Mouse (Mus musculus): ENCODE measurements around the gene Spsb2. TPM values are rescaled to one million over a fixed set of nuclear protein-coding genes. Genes with fewer than 3 reads are reported as not detected.

Gene Spsb2
- polyA plus RNA-seq, 1 experiment, result 33.7 TPM

- TF ChIP-seq CTCF (conservative IDR thresholded peaks at IDR 0.05; ENCODE audit: insufficient read depth, insufficient read length, low read depth, low read length) (no peak), POLR2A (IDR thresholded peaks at IDR 0.05; ENCODE audit: low read depth, low read length) (no peak)
- no peaks in the 10 kb centered on the region for H3K27me3 ChIP-seq (replicated peaks; ENCODE audit: control insufficient read depth, insufficient read depth, low read length)
- peaks cover 4% of the 10 kb centered on the region for H3K36me3 ChIP-seq (ENCODE audit: control insufficient read depth, insufficient read depth, low read length)
- H3K27ac ChIP-seq (ENCODE audit: insufficient read depth, low read depth, low read length), result no peak overlapping the region
- DNase-seq, result no peak
- 91% methylated on average over 8 of the region's 8 CpGs for WGBS
- H3K4me1 ChIP-seq (ENCODE audit: control insufficient read depth, insufficient read depth, low read length), result peaks cover 5% of the 10 kb centered on the region
- no peak overlapping the region for H3K4me3 ChIP-seq (ENCODE audit: insufficient read depth, low read depth, low read length)
Observed at GRCm38 (mm10) chr6:124817563-124817962, 9.1 kb downstream of the Spsb2 start.

GRCm38 (mm10) chr6:124817971-124818370, 9.5 kb downstream of the Spsb2 start:
- TF ChIP-seq CTCF (conservative IDR thresholded peaks at IDR 0.05; ENCODE audit: insufficient read depth, insufficient read length, low read depth, low read length) (no peak), POLR2A (IDR thresholded peaks at IDR 0.05; ENCODE audit: low read depth, low read length) (no peak)
- Histone ChIP-seq H3K4me1 (ENCODE audit: control insufficient read depth, insufficient read depth, low read length) (peaks cover 5% of the 10 kb centered on the region), H3K27ac (ENCODE audit: insufficient read depth, low read depth, low read length) (no peak overlapping the region), H3K27me3 (replicated peaks; ENCODE audit: control insufficient read depth, insufficient read depth, low read length) (no peaks in the 10 kb centered on the region), H3K36me3 (ENCODE audit: control insufficient read depth, insufficient read depth, low read length) (peaks cover 4% of the 10 kb centered on the region), H3K4me3 (ENCODE audit: insufficient read depth, low read depth, low read length) (no peak overlapping the region)
- no peak for DNase-seq
- WGBS, result 85% methylated on average over 8 of the region's 8 CpGs

GRCm38 (mm10) chr6:124820891-124821290, 12.4 kb downstream of the Spsb2 start:
- 95% methylated on average over 5 of the region's 5 CpGs for WGBS
- H3K36me3 ChIP-seq (ENCODE audit: control insufficient read depth, insufficient read depth, low read length), result peaks cover 8% of the 10 kb centered on the region

GRCm38 (mm10) chr6:124822049-124822448, 13.6 kb downstream of the Spsb2 start:
- WGBS, result 93% methylated on average over 4 of the region's 4 CpGs
- no peak for TF ChIP-seq POLR2A (IDR thresholded peaks at IDR 0.05; ENCODE audit: low read depth, low read length)
- no peak for TF ChIP-seq CTCF (conservative IDR thresholded peaks at IDR 0.05; ENCODE audit: insufficient read depth, insufficient read length, low read depth, low read length)
- Histone ChIP-seq H3K27me3 (replicated peaks; ENCODE audit: control insufficient read depth, insufficient read depth, low read length) (no peaks in the 10 kb centered on the region), H3K4me1 (ENCODE audit: control insufficient read depth, insufficient read depth, low read length) (no peaks in the 10 kb centered on the region), H3K4me3 (ENCODE audit: insufficient read depth, low read depth, low read length) (no peak overlapping the region), H3K36me3 (ENCODE audit: control insufficient read depth, insufficient read depth, low read length) (peaks cover 8% of the 10 kb centered on the region), H3K27ac (ENCODE audit: insufficient read depth, low read depth, low read length) (no peak overlapping the region)
- DNase-seq, result no peak

More at GRCm38 (mm10) chr6:124820891-124821290, 12.4 kb downstream of the Spsb2 start:
- DNase-seq, result no peak
- Histone ChIP-seq H3K27ac (ENCODE audit: insufficient read depth, low read depth, low read length) (no peak overlapping the region), H3K4me3 (ENCODE audit: insufficient read depth, low read depth, low read length) (no peak overlapping the region), H3K27me3 (replicated peaks; ENCODE audit: control insufficient read depth, insufficient read depth, low read length) (no peaks in the 10 kb centered on the region), H3K4me1 (ENCODE audit: control insufficient read depth, insufficient read depth, low read length) (no peaks in the 10 kb centered on the region)
- no peak for TF ChIP-seq CTCF (conservative IDR thresholded peaks at IDR 0.05; ENCODE audit: insufficient read depth, insufficient read length, low read depth, low read length)
- no peak for TF ChIP-seq POLR2A (IDR thresholded peaks at IDR 0.05; ENCODE audit: low read depth, low read length)

GRCm38 (mm10) chr6:124828101-124828592, 19.7 kb downstream of the Spsb2 start:
- Histone ChIP-seq H3K4me1 (ENCODE audit: control insufficient read depth, insufficient read depth, low read length) (no peaks in the 10 kb centered on the region), H3K27me3 (replicated peaks; ENCODE audit: control insufficient read depth, insufficient read depth, low read length) (no peaks in the 10 kb centered on the region), H3K36me3 (ENCODE audit: control insufficient read depth, insufficient read depth, low read length) (peaks cover 4% of the 10 kb centered on the region), H3K4me3 (ENCODE audit: insufficient read depth, low read depth, low read length) (peak overlapping the region; percentile 44), H3K27ac (ENCODE audit: insufficient read depth, low read depth, low read length) (no peak overlapping the region)
- TF ChIP-seq CTCF (conservative IDR thresholded peaks at IDR 0.05; ENCODE audit: insufficient read depth, insufficient read length, low read depth, low read length), result no peak
- no peak for TF ChIP-seq POLR2A (IDR thresholded peaks at IDR 0.05; ENCODE audit: low read depth, low read length)
- DNase-seq, result peak; percentile 69
- 14% methylated on average over 10 of the region's 10 CpGs for WGBS

GRCm38 (mm10) chr6:124828868-124829798, 20.7 kb downstream of the Spsb2 start, which contains the start of the genes Usp5 and Cdca3:
Usp5 (minus strand) TSS chr6:124829484.
Cdca3 (plus strand) TSS chr6:124829547.
- TF ChIP-seq CTCF (conservative IDR thresholded peaks at IDR 0.05; ENCODE audit: insufficient read depth, insufficient read length, low read depth, low read length), result no peak
- TF ChIP-seq POLR2A (IDR thresholded peaks at IDR 0.05; ENCODE audit: low read depth, low read length), result peak; percentile 45
- under 1% methylated on average over 55 of the region's 55 CpGs for WGBS
- peak within 1 kb of the TSS; percentile 84 for H3K27ac ChIP-seq (ENCODE audit: insufficient read depth, low read depth, low read length)
- no peaks in the 10 kb centered on the region for H3K27me3 ChIP-seq (replicated peaks; ENCODE audit: control insufficient read depth, insufficient read depth, low read length)
- DNase-seq, result peak; percentile 100
- H3K4me1 ChIP-seq (ENCODE audit: control insufficient read depth, insufficient read depth, low read length), result no peaks in the 10 kb centered on the region
- no peaks in the 10 kb centered on the region for H3K36me3 ChIP-seq (ENCODE audit: control insufficient read depth, insufficient read depth, low read length)
- peak within 1 kb of the TSS; percentile 72 for H3K4me3 ChIP-seq (ENCODE audit: insufficient read depth, low read depth, low read length)

All from kidney, adult 2 months (tissue).